In genomic region chr10:13232443-13233142, GRCm38 (mm10) we compare ENCODE assay signal across 19 mouse cellular contexts. TPM values are rescaled to one million over a fixed set of nuclear protein-coding genes. Genes with fewer than 3 reads are reported as not detected.
DNase-seq lines count a peak whose midpoint lies in the region; ATAC-seq lines count a peak whose summit lies in the region.
"Had no signal": no experiment of that assay in that cellular context is flagged by ENCODE, and none has a peak within 500 bp of the region (broad histone marks: within the 10 kb centered on the region; RNA-seq: fewer than 3 reads in every experiment).

No protein-coding gene starts in this region.

- H3K27ac ChIP-seq in midbrain, embryonic 13.5 days: peak overlapping the region; percentile 10; the same call in 1 of the 2 replicates
- H3K27ac ChIP-seq in midbrain, embryonic 15.5 days: no peak overlapping the region
- H3K27ac ChIP-seq in hindbrain, embryonic 12.5 days: peak overlapping the region; percentile 35; the same call in 1 of the 2 replicates
- H3K27ac ChIP-seq: lung, embryonic 15.5 days had no signal

- DNase-seq in heart, adult 11 months: peak; percentile 41
- no peak for DNase-seq in heart, postnatal 10 days
- DNase-seq in lung, postnatal 10 days: no peak
- no peak for DNase-seq in spleen, postnatal 10 days (ENCODE audit: low spot score in 2 of 2)
- DNase-seq: cerebellum, postnatal 25 days; right cerebral cortex, postnatal 4 days; thymus, postnatal 25 days had no signal

- no peak overlapping the region for H3K4me2 ChIP-seq in midbrain, embryonic 13.5 days (replicated peaks)
- H3K4me2 ChIP-seq in midbrain, embryonic 15.5 days: no peak overlapping the region
- H3K4me2 ChIP-seq in hindbrain, embryonic 12.5 days (replicated peaks): no peak overlapping the region
- H3K4me2 ChIP-seq: lung, embryonic 15.5 days had no signal

- intact Hi-C loops in heart, postnatal 10 days (cut with DNase I): no loop called here

- H3K9ac ChIP-seq in midbrain, embryonic 13.5 days (replicated peaks): 0 out of 2 replicates have a peak overlapping the region, but pooled peaks have one; percentile 20
- H3K9ac ChIP-seq in midbrain, embryonic 15.5 days: no peak overlapping the region
- no peak overlapping the region for H3K9ac ChIP-seq in hindbrain, embryonic 12.5 days
- H3K9ac ChIP-seq: lung, embryonic 15.5 days had no signal

- H3K36me3 ChIP-seq in midbrain, embryonic 13.5 days: no peaks in the 10 kb centered on the region
- no peaks in the 10 kb centered on the region for H3K36me3 ChIP-seq in midbrain, embryonic 15.5 days (replicated peaks)
- no peaks in the 10 kb centered on the region for H3K36me3 ChIP-seq in hindbrain, embryonic 12.5 days

- H3K4me3 ChIP-seq in midbrain, embryonic 13.5 days (replicated peaks): no peak overlapping the region
- H3K4me3 ChIP-seq in midbrain, embryonic 15.5 days: no peak overlapping the region
- no peak overlapping the region for H3K4me3 ChIP-seq in hindbrain, embryonic 12.5 days
- H3K4me3 ChIP-seq: lung, embryonic 15.5 days; megakaryocyte, embryonic 14.5 days had no signal

- no peaks in the 10 kb centered on the region for H3K9me3 ChIP-seq in midbrain, embryonic 13.5 days
- H3K9me3 ChIP-seq in midbrain, embryonic 15.5 days: no peaks in the 10 kb centered on the region
- H3K9me3 ChIP-seq in hindbrain, embryonic 12.5 days (replicated peaks): no peaks in the 10 kb centered on the region
- H3K9me3 ChIP-seq: lung, embryonic 15.5 days; megakaryocyte, embryonic 14.5 days had no signal

- no peak for ATAC-seq in midbrain, embryonic 13.5 days
- no peak for ATAC-seq in midbrain, embryonic 15.5 days (replicated peaks)
- ATAC-seq in hindbrain, embryonic 12.5 days (ENCODE audit: low FRiP score): peak; percentile 52; the same call in 1 of the 2 replicates
- ATAC-seq: intestine, postnatal 0 days had no signal

- H3K27me3 ChIP-seq in midbrain, embryonic 13.5 days: no peaks in the 10 kb centered on the region
- H3K27me3 ChIP-seq in midbrain, embryonic 15.5 days (replicated peaks): no peaks in the 10 kb centered on the region
- no peaks in the 10 kb centered on the region for H3K27me3 ChIP-seq in hindbrain, embryonic 12.5 days
- H3K27me3 ChIP-seq: lung, embryonic 15.5 days; megakaryocyte, embryonic 14.5 days had no signal

- WGBS in midbrain, embryonic 13.5 days: 41% methylated on average over 9 of the region's 9 CpGs
- WGBS in midbrain, embryonic 15.5 days: 42% methylated on average over 9 of the region's 9 CpGs
- 37% methylated on average over 9 of the region's 9 CpGs for WGBS in hindbrain, embryonic 12.5 days

- H3K4me1 ChIP-seq in midbrain, embryonic 13.5 days (replicated peaks): peaks cover 15% of the 10 kb centered on the region
- 0 out of 2 replicates have a peak, but pooled peaks cover 7% of the 10 kb centered on the region for H3K4me1 ChIP-seq in midbrain, embryonic 15.5 days
- peaks cover 10% of the 10 kb centered on the region for H3K4me1 ChIP-seq in hindbrain, embryonic 12.5 days

RNA-seq across cellular contexts. Expression of gene Ltv1, which starts 39.6 kb away (rescaled TPM):
- total RNA-seq in heart, postnatal 10 days (2021): 10 to 100 TPM; 24.9 to 28.2 TPM
- polyA plus RNA-seq in midbrain, embryonic 13.5 days (2015; fragmentation: Nextera tagmentation; extraction: Ambion mirVana): 38.0 and 46.7 TPM in 2 replicates
- 30.9 and 33.7 TPM in 2 replicates for polyA plus RNA-seq in midbrain, embryonic 15.5 days (2015; fragmentation: Nextera tagmentation; extraction: Ambion mirVana)
- polyA plus RNA-seq in hindbrain, embryonic 12.5 days (2016; fragmentation: Nextera tagmentation; extraction: Ambion mirVana): 47.1 and 48.0 TPM in 2 replicates

RNA-seq across cellular contexts. Expression of gene Zc2hc1b, which starts 54.8 kb away (rescaled TPM):
- total RNA-seq in heart, postnatal 10 days (2021): not detected
- polyA plus RNA-seq in midbrain, embryonic 13.5 days (2015; fragmentation: Nextera tagmentation; extraction: Ambion mirVana): not detected in 2 replicates
- polyA plus RNA-seq in midbrain, embryonic 15.5 days (2015; fragmentation: Nextera tagmentation; extraction: Ambion mirVana): not detected in 2 replicates
- not detected in 2 replicates for polyA plus RNA-seq in hindbrain, embryonic 12.5 days (2016; fragmentation: Nextera tagmentation; extraction: Ambion mirVana)
- total RNA-seq: heart, postnatal 25 days; layer of hippocampus, adult 18-20 months; liver, adult 2 months had no signal
- polyA plus RNA-seq: gonadal fat pad, adult 2 months; intestine, postnatal 0 days; liver, adult 2 months; lung, embryonic 15.5 days; neural tube, embryonic 11.5 days; stomach, embryonic 14.5 days had no signal
